Mouse (Mus musculus): ENCODE measurements at regions not wholly inside any gene's neighbourhood (a gene's known extent, or its start where the extent isn't known, plus 50 kb on each side); places are given as distances from the start of the nearest gene placed in this dataset.
A peak's percentile ranks its signal among the peaks of the same experiment; 100 is the strongest.

GRCm38 (mm10) chr10:17549711-17550637 is 173.0 kb upstream of the Cited2 start:
- H3K9me3 ChIP-seq: no peaks in the 10 kb centered on the region
- H3K9ac ChIP-seq: no peak overlapping the region
- H3K4me1 ChIP-seq: peaks cover 16% of the 10 kb centered on the region
- no peaks in the 10 kb centered on the region for H3K36me3 ChIP-seq
- no peak overlapping the region for H3K4me3 ChIP-seq
- H3K4me2 ChIP-seq: no peak overlapping the region
- no peaks in the 10 kb centered on the region for H3K27me3 ChIP-seq (replicated peaks)
- H3K27ac ChIP-seq (replicated peaks): no peak overlapping the region
- ATAC-seq (ENCODE audit: extremely low read depth, insufficient number of reproducible peaks, low FRiP score, low TSS enrichment): no peak; the same call in 1 of the 2 replicates
- 77% methylated on average over 6 of the region's 6 CpGs for WGBS

GRCm38 (mm10) chr10:17550638-17551013 is 172.4 kb upstream of the Cited2 start:
- 94% methylated on average over 6 of the region's 6 CpGs for WGBS
- Histone ChIP-seq H3K36me3 (no peaks in the 10 kb centered on the region), H3K27me3 (replicated peaks) (no peaks in the 10 kb centered on the region), H3K4me1 (peaks cover 16% of the 10 kb centered on the region), H3K27ac (replicated peaks) (no peak overlapping the region), H3K4me2 (no peak overlapping the region), H3K9me3 (no peaks in the 10 kb centered on the region), H3K9ac (no peak overlapping the region), H3K4me3 (no peak overlapping the region)
- ATAC-seq (ENCODE audit: extremely low read depth, insufficient number of reproducible peaks, low FRiP score, low TSS enrichment): no peak

- no peaks in the 10 kb centered on the region for H3K36me3 ChIP-seq
- H3K27ac ChIP-seq (replicated peaks): no peak overlapping the region
- H3K4me1 ChIP-seq: peaks cover 16% of the 10 kb centered on the region
- H3K4me2 ChIP-seq: no peak overlapping the region
- WGBS: 78% methylated on average over 6 of the region's 6 CpGs
- ATAC-seq (ENCODE audit: extremely low read depth, insufficient number of reproducible peaks, low FRiP score, low TSS enrichment): no peak
- no peaks in the 10 kb centered on the region for H3K9me3 ChIP-seq
- no peak overlapping the region for H3K9ac ChIP-seq
- no peaks in the 10 kb centered on the region for H3K27me3 ChIP-seq (replicated peaks)
- no peak overlapping the region for H3K4me3 ChIP-seq
Measured at GRCm38 (mm10) chr10:17551869-17552268, 171.1 kb upstream of the Cited2 start.

- no peak overlapping the region for H3K9ac ChIP-seq
- H3K4me2 ChIP-seq: no peak overlapping the region
- no peaks in the 10 kb centered on the region for H3K36me3 ChIP-seq
- H3K4me3 ChIP-seq: no peak overlapping the region
- peaks cover 16% of the 10 kb centered on the region for H3K4me1 ChIP-seq
- no peak for ATAC-seq (ENCODE audit: extremely low read depth, insufficient number of reproducible peaks, low FRiP score, low TSS enrichment)
- no peaks in the 10 kb centered on the region for H3K9me3 ChIP-seq
- H3K27ac ChIP-seq (replicated peaks): no peak overlapping the region
- no peaks in the 10 kb centered on the region for H3K27me3 ChIP-seq (replicated peaks)
Measured at GRCm38 (mm10) chr10:17552277-17552676, 170.7 kb upstream of the Cited2 start.

- no peak overlapping the region for H3K9ac ChIP-seq
- no peak for ATAC-seq (ENCODE audit: extremely low read depth, insufficient number of reproducible peaks, low FRiP score, low TSS enrichment)
- 58% methylated on average over 4 of the region's 4 CpGs for WGBS
- H3K4me1 ChIP-seq: peaks cover 23% of the 10 kb centered on the region
- no peak overlapping the region for H3K27ac ChIP-seq (replicated peaks)
- no peaks in the 10 kb centered on the region for H3K36me3 ChIP-seq
- H3K9me3 ChIP-seq: no peaks in the 10 kb centered on the region
- no peak overlapping the region for H3K4me3 ChIP-seq
- no peaks in the 10 kb centered on the region for H3K27me3 ChIP-seq (replicated peaks)
- no peak overlapping the region for H3K4me2 ChIP-seq
Measured at GRCm38 (mm10) chr10:17556391-17556790, 166.6 kb upstream of the Cited2 start.

- Histone ChIP-seq H3K9ac (no peak overlapping the region), H3K27ac (replicated peaks) (no peak overlapping the region), H3K27me3 (replicated peaks) (no peaks in the 10 kb centered on the region), H3K4me1 (peaks cover 52% of the 10 kb centered on the region), H3K36me3 (no peaks in the 10 kb centered on the region), H3K4me2 (no peak overlapping the region), H3K4me3 (no peak overlapping the region), H3K9me3 (no peaks in the 10 kb centered on the region)
- WGBS: 55% methylated on average over 5 of the region's 5 CpGs
- no peak for ATAC-seq (ENCODE audit: extremely low read depth, insufficient number of reproducible peaks, low FRiP score, low TSS enrichment)
Measured at GRCm38 (mm10) chr10:17559370-17559955, 163.6 kb upstream of the Cited2 start.

- Histone ChIP-seq H3K27ac (replicated peaks) (peak overlapping the region; percentile 56; the same call in 1 of the 2 replicates), H3K4me2 (no peak overlapping the region), H3K27me3 (replicated peaks) (no peaks in the 10 kb centered on the region), H3K9ac (no peak overlapping the region), H3K4me3 (no peak overlapping the region), H3K36me3 (no peaks in the 10 kb centered on the region), H3K4me1 (peaks cover 52% of the 10 kb centered on the region), H3K9me3 (no peaks in the 10 kb centered on the region)
- 33% methylated on average over 3 of the region's 3 CpGs for WGBS
- ATAC-seq (ENCODE audit: extremely low read depth, insufficient number of reproducible peaks, low FRiP score, low TSS enrichment): no peak
Measured at GRCm38 (mm10) chr10:17559980-17560379, 163.0 kb upstream of the Cited2 start.

- Histone ChIP-seq H3K4me2 (no peak overlapping the region), H3K36me3 (no peaks in the 10 kb centered on the region), H3K4me1 (peaks cover 54% of the 10 kb centered on the region), H3K27ac (replicated peaks) (peak overlapping the region; percentile 12; the same call in 1 of the 2 replicates), H3K9ac (no peak overlapping the region), H3K4me3 (no peak overlapping the region), H3K27me3 (replicated peaks) (no peaks in the 10 kb centered on the region), H3K9me3 (no peaks in the 10 kb centered on the region)
- no peak for ATAC-seq (ENCODE audit: extremely low read depth, insufficient number of reproducible peaks, low FRiP score, low TSS enrichment)
- 45% methylated on average over 7 of the region's 7 CpGs for WGBS
Measured at GRCm38 (mm10) chr10:17561466-17561865, 161.6 kb upstream of the Cited2 start.

GRCm38 (mm10) chr10:17561977-17562376 is 161.0 kb upstream of the Cited2 start:
- Histone ChIP-seq H3K36me3 (no peaks in the 10 kb centered on the region), H3K27me3 (replicated peaks) (no peaks in the 10 kb centered on the region), H3K27ac (replicated peaks) (peak overlapping the region; percentile 12; the same call in 1 of the 2 replicates), H3K9ac (no peak overlapping the region), H3K9me3 (no peaks in the 10 kb centered on the region), H3K4me1 (peaks cover 54% of the 10 kb centered on the region), H3K4me3 (no peak overlapping the region), H3K4me2 (no peak overlapping the region)
- no peak for ATAC-seq (ENCODE audit: extremely low read depth, insufficient number of reproducible peaks, low FRiP score, low TSS enrichment)
- WGBS: 57% methylated on average over 5 of the region's 5 CpGs

- Histone ChIP-seq H3K9me3 (no peaks in the 10 kb centered on the region), H3K36me3 (no peaks in the 10 kb centered on the region), H3K4me1 (peaks cover 54% of the 10 kb centered on the region), H3K27ac (replicated peaks) (no peak overlapping the region), H3K27me3 (replicated peaks) (no peaks in the 10 kb centered on the region), H3K4me2 (no peak overlapping the region), H3K4me3 (no peak overlapping the region), H3K9ac (no peak overlapping the region)
- ATAC-seq (ENCODE audit: extremely low read depth, insufficient number of reproducible peaks, low FRiP score, low TSS enrichment): no peak
- WGBS: 51% methylated on average over 7 of the region's 7 CpGs
Measured at GRCm38 (mm10) chr10:17562410-17563350, 160.3 kb upstream of the Cited2 start.

- Histone ChIP-seq H3K9me3 (no peaks in the 10 kb centered on the region), H3K9ac (no peak overlapping the region), H3K4me1 (peaks cover 54% of the 10 kb centered on the region), H3K36me3 (no peaks in the 10 kb centered on the region), H3K27me3 (replicated peaks) (no peaks in the 10 kb centered on the region), H3K4me3 (no peak overlapping the region), H3K4me2 (no peak overlapping the region), H3K27ac (replicated peaks) (no peak overlapping the region)
- WGBS: 38% methylated on average over 4 of the region's 4 CpGs
- ATAC-seq (ENCODE audit: extremely low read depth, insufficient number of reproducible peaks, low FRiP score, low TSS enrichment): no peak
Measured at GRCm38 (mm10) chr10:17563351-17563749, 159.7 kb upstream of the Cited2 start.
